Mouse (Mus musculus): Measurements from ENCODE around the gene Rnf126.
A peak's percentile ranks its signal among the peaks of the same experiment; 100 is the strongest.

DNA sequence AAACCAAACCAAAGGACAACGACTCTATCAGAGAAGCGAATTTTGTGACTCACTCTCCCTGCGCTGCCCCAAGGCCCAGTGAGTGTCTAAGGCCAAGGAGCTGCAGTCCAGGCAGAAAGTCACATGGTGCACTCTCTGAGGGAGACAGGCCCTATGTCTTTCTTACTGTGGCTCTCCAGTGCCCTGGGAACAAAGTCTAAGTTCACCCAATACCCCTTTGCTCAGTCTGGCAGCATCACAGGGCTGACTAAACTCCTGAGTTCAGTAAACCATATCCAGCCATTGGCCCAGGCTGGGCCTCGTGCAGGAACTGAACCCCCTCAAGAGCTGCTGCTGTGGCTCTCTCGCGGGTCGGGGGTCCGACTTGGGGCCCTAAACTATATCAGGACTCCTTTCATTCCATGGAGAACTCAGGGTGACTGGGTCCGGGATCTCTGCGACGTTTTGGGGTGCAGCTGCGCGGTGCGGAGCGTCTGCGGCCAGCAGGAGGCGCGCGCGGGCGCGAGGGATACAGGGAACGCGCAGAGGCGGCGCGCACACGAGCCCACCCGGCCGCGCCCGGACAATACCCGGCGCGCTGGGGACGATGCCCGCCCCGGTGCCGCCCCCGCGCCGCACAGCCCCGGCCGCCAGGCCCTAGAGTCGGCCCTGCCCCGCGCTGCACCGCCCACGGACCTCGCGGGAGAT is 26.4 kb upstream of the Rnf126 start, which contains the start of gene Palm:
- peak; percentile 86 for TF ChIP-seq CTCF (IDR thresholded peaks at IDR 0.05; ENCODE audit: control insufficient read depth, insufficient read depth, low read length)
- no peak for TF ChIP-seq POLR2A (IDR thresholded peaks at IDR 0.05; ENCODE audit: borderline replicate concordance, control insufficient read depth, low read depth, low read length)
